In the genomic region with DNA sequence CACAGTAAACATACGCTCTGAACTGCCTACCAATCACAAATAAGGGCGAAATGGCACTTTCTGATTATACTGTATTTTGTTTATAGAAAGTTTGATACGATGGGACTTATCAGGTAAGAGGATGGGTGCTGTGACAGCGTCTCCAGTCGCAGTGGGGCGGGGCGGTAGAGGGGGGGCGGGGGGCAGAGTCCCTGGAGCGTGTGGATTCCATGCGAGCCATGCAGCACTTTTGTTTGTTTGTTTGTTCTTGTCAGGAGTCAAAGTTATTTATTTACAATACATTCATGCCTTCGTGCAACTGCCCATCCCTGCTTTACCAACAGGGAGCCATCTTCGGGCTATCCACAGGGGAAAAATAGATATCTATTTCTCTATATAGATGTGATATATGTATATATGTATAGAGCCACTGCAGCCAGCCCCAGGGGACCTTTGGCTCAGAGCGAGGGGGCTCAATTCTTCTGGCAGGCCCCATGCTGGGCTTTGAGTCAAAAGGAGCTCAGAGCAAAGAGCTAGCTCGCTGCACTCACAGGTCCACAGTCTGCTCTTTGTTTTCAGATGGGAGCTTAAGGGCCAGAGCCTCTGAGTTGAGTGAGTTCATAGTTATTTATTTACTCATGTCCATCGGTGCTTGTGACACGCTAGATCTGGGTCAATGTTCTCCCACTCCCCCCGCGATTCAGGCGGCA, we compare ENCODE assay signal across 8 mouse cellular contexts. TPM values are rescaled to one million over a fixed set of nuclear protein-coding genes. Genes with fewer than 3 reads are reported as not detected.
DNase-seq lines count a peak whose midpoint lies in the region; ATAC-seq and TF ChIP-seq lines count a peak whose summit lies in the region.

No protein-coding gene starts in this region.

- 1% methylated on average over 19 of the region's 19 CpGs for WGBS in hindbrain, embryonic 13.5 days
- WGBS in limb, embryonic 12.5 days = 2% methylated on average over 19 of the region's 19 CpGs
- 7% methylated on average over 19 of the region's 19 CpGs for WGBS in stomach, embryonic 15.5 days

- DNase-seq in layer of hippocampus, adult 2 months (ENCODE audit: low spot score in 2 of 2) = no peak
- no peak for DNase-seq in layer of hippocampus, adult 8-10 months (ENCODE audit: low spot score in 2 of 2)
- DNase-seq in cerebellum, adult 9-11 months = peak; percentile 62
- DNase-seq in c-Kit-positive CD71-positive TER-119-positive erythroid progenitor cells, embryonic 14.5 days (ENCODE audit: low spot score) = no peak

- H3K36me3 ChIP-seq in hindbrain, embryonic 13.5 days = no peaks in the 10 kb centered on the region
- no peaks in the 10 kb centered on the region for H3K36me3 ChIP-seq in limb, embryonic 12.5 days
- no peaks in the 10 kb centered on the region for H3K36me3 ChIP-seq in stomach, embryonic 15.5 days

- peaks cover 26% of the 10 kb centered on the region for H3K4me1 ChIP-seq in hindbrain, embryonic 13.5 days (replicated peaks)
- peaks cover 16% of the 10 kb centered on the region for H3K4me1 ChIP-seq in limb, embryonic 12.5 days (replicated peaks)
- H3K4me1 ChIP-seq in stomach, embryonic 15.5 days = peaks cover 18% of the 10 kb centered on the region; the same call in 1 of the 2 replicates

- H3K9ac ChIP-seq in hindbrain, embryonic 13.5 days = peak overlapping the region; percentile 84
- no peak overlapping the region for H3K9ac ChIP-seq in limb, embryonic 12.5 days (replicated peaks)
- H3K9ac ChIP-seq in stomach, embryonic 15.5 days = no peak overlapping the region

- H3K27ac ChIP-seq in layer of hippocampus, adult 2 months = peak overlapping the region; percentile 97
- peak overlapping the region; percentile 94 for H3K27ac ChIP-seq in hindbrain, embryonic 13.5 days
- H3K27ac ChIP-seq in limb, embryonic 12.5 days = no peak overlapping the region
- H3K27ac ChIP-seq in stomach, embryonic 15.5 days = no peak overlapping the region

- H3K27me3 ChIP-seq in hindbrain, embryonic 13.5 days = no peaks in the 10 kb centered on the region
- peaks cover 49% of the 10 kb centered on the region for H3K27me3 ChIP-seq in limb, embryonic 12.5 days
- peaks cover 17% of the 10 kb centered on the region; the same call in 1 of the 2 replicates for H3K27me3 ChIP-seq in stomach, embryonic 15.5 days (replicated peaks)

- H3K9me3 ChIP-seq in hindbrain, embryonic 13.5 days = no peaks in the 10 kb centered on the region
- H3K9me3 ChIP-seq in limb, embryonic 12.5 days = no peaks in the 10 kb centered on the region
- H3K9me3 ChIP-seq in stomach, embryonic 15.5 days = no peaks in the 10 kb centered on the region

- H3K4me2 ChIP-seq in hindbrain, embryonic 13.5 days = peak overlapping the region; percentile 95
- peak overlapping the region; percentile 60 for H3K4me2 ChIP-seq in limb, embryonic 12.5 days
- H3K4me2 ChIP-seq in stomach, embryonic 15.5 days = peak overlapping the region; percentile 73

- peak; percentile 12; the same call in 1 of the 2 replicates for ATAC-seq in hindbrain, embryonic 13.5 days (ENCODE audit: low FRiP score)
- no peak; the same call in 1 of the 2 replicates for ATAC-seq in limb, embryonic 12.5 days (ENCODE audit: insufficient number of reproducible peaks, insufficient read depth, low FRiP score, low TSS enrichment, low read depth)
- ATAC-seq in stomach, embryonic 15.5 days (ENCODE audit: insufficient read depth, low FRiP score, low read depth) = no peak
- no peak for ATAC-seq in frontal cortex, adult (ENCODE audit: low TSS enrichment)

- peak overlapping the region; percentile 76 for H3K4me3 ChIP-seq in layer of hippocampus, adult 2 months
- peak overlapping the region; percentile 72 for H3K4me3 ChIP-seq in hindbrain, embryonic 13.5 days
- H3K4me3 ChIP-seq in limb, embryonic 12.5 days (replicated peaks) = peak overlapping the region; percentile 36
- peak overlapping the region; percentile 40 for H3K4me3 ChIP-seq in stomach, embryonic 15.5 days (replicated peaks)

- no peak for TF ChIP-seq CTCF in layer of hippocampus, adult 2 months (conservative IDR thresholded peaks at IDR 0.05)

RNA-seq across cellular contexts. Expression of a gene that starts 3.4 kb away (rescaled TPM):
- total RNA-seq in layer of hippocampus, adult 2 months (2021) = 10 to 100 TPM; 59.6 to 61.4 TPM
- 10 to 100 TPM; 59.9 to 64.2 (median 61.0) TPM for total RNA-seq in layer of hippocampus, adult 8-10 months (2022)
- polyA plus RNA-seq in hindbrain, embryonic 13.5 days (2015; fragmentation: Nextera tagmentation; extraction: Ambion mirVana) = 29.9 and 30.2 TPM in 2 replicates
- polyA plus RNA-seq in limb, embryonic 12.5 days (2016; fragmentation: Nextera tagmentation; extraction: Ambion mirVana) = 1.2 and 2.1 TPM in 2 replicates
- polyA plus RNA-seq in stomach, embryonic 15.5 days (2015; fragmentation: Nextera tagmentation; extraction: Ambion mirVana) = 0.96 and 1.3 TPM in 2 replicates

Comparison
In these comparisons a context has a peak if more than half of its experiments do, and no peak if none do; other contexts are left out.
1. H3K27ac ChIP-seq: peak in layer of hippocampus, adult 2 months (single experiment) and hindbrain, embryonic 13.5 days (single experiment); none in limb, embryonic 12.5 days (single experiment) and stomach, embryonic 15.5 days (single experiment).
2. RNA of a gene that starts 3.4 kb away (polyA plus RNA-seq): 29.9 to 30.2 TPM in hindbrain, embryonic 13.5 days; 1.2 to 2.1 TPM in limb, embryonic 12.5 days and 0.96 to 1.3 TPM in stomach, embryonic 15.5 days; every median in the first group is over 10 times any median in the second.
3. Peak in every context shown above with its lines, with median percentiles within 50 percentile points of each other: H3K4me3 ChIP-seq and H3K4me2 ChIP-seq.